8 mouse cellular contexts compared by ENCODE assay signal in the genomic region with DNA sequence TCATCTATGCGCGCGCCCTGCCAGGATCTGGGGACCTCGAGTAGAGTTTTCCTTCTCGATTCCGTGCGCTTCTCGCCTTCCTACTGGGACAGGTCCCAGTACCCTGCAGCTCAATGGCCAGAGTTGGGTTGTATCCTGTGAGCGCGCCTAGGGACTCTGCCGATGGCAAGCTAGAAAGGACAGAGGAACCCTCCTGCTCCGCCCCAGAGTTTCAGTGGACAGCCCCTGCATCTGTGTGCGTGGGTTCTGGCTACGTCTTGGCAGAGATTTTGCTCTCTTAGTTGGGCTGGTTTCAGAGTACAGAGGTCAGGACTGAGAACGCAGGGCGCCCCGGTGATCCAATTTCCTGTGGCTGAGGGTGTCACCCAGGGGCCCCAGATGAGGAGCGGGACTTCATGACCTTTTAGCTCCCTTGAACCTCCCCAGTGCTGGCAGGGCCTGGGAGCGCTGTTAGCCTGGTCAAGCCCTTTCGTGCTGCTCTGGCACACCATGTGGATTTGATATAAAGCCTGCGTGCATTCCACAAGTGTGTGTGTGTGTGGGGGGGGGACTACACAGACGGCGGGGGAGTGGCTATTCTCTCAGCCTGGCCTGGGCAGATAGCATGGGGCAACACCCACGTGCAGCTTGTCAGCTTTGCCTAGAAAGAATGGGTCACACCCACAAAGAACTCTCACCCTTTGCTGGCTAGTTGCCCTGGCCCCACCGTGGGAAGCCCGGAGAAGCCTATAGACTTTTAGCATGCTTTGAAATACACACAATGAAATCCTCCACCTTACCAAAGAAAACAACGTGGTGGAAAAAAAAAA.
DNase-seq lines count a peak whose midpoint lies in the region; ATAC-seq and TF ChIP-seq lines count a peak whose summit lies in the region.
"Not testable (repeated sequence)": the region's sequence is repeated elsewhere in the genome, so short reads cannot be mapped to it uniquely, and the experiment has no call there.

No protein-coding gene starts in this region.

- not testable (repeated sequence) for H3K36me3 ChIP-seq in heart, embryonic 11.5 days (ENCODE audit: control insufficient read depth, insufficient read depth, low read length); hindbrain, embryonic 14.5 days (replicated peaks; ENCODE audit: control insufficient read depth, insufficient read depth); liver, embryonic 15.5 days (replicated peaks); midbrain, embryonic 15.5 days (replicated peaks); stomach, postnatal 0 days (ENCODE audit: control insufficient read depth, insufficient read depth, low read length)

- H3K9me3 ChIP-seq in heart, embryonic 11.5 days (replicated peaks; ENCODE audit: control insufficient read depth, low read length); hindbrain, embryonic 14.5 days (ENCODE audit: control insufficient read depth, low read length); liver, embryonic 15.5 days (replicated peaks); midbrain, embryonic 15.5 days; stomach, postnatal 0 days (ENCODE audit: control insufficient read depth, low read length): not testable (repeated sequence)

- TF ChIP-seq EP300 in stomach, postnatal 0 days (optimal IDR thresholded peaks at IDR 0.05), result not testable (repeated sequence)

- peak overlapping the region; percentile 44 for H3K4me2 ChIP-seq in heart, embryonic 11.5 days
- H3K4me2 ChIP-seq in hindbrain, embryonic 14.5 days (replicated peaks); midbrain, embryonic 15.5 days: not testable (repeated sequence)
- peak overlapping the region; percentile 30; the same call in 1 of the 2 replicates for H3K4me2 ChIP-seq in liver, embryonic 15.5 days
- 0 out of 2 replicates have a peak overlapping the region, but pooled peaks have one; percentile 20 for H3K4me2 ChIP-seq in stomach, postnatal 0 days (replicated peaks; ENCODE audit: low read depth)

- not testable (repeated sequence) for H3K27ac ChIP-seq in embryonic fibroblast, embryonic 13.5 days (ENCODE audit: insufficient read depth, low read length); heart, embryonic 11.5 days (ENCODE audit: low read depth, low read length); hindbrain, embryonic 14.5 days; liver, embryonic 15.5 days (replicated peaks); midbrain, embryonic 15.5 days; stomach, postnatal 0 days (replicated peaks)

- peak overlapping the region; percentile 45 for H3K4me3 ChIP-seq in embryonic fibroblast, embryonic 13.5 days (ENCODE audit: insufficient read depth, low read length)
- peak overlapping the region; percentile 19; the same call in 1 of the 2 replicates for H3K4me3 ChIP-seq in heart, embryonic 11.5 days (ENCODE audit: low read depth, low read length)
- not testable (repeated sequence) for H3K4me3 ChIP-seq in hindbrain, embryonic 14.5 days (replicated peaks; ENCODE audit: low read length); liver, embryonic 15.5 days (replicated peaks); midbrain, embryonic 15.5 days
- 0 out of 2 replicates have a peak overlapping the region, but pooled peaks have one; percentile 12 for H3K4me3 ChIP-seq in stomach, postnatal 0 days (ENCODE audit: low read depth, low read length)

- not testable (repeated sequence) for H3K9ac ChIP-seq in heart, embryonic 11.5 days (ENCODE audit: low read depth, low read length); hindbrain, embryonic 14.5 days; liver, embryonic 15.5 days; midbrain, embryonic 15.5 days; stomach, postnatal 0 days (ENCODE audit: low read length)

- DNase-seq in adrenal gland, adult (ENCODE audit: inconsistent age in 2 of 2, low spot score in 1 of 2), result peak; percentile 14 to 52
- not testable (repeated sequence) for DNase-seq in hindbrain, embryonic 14.5 days (ENCODE audit: low spot score)
- DNase-seq in kidney, postnatal 10 days, result peak; percentile 58
- peak; percentile 41 for DNase-seq in stomach, postnatal 0 days (ENCODE audit: low spot score)

- not testable (repeated sequence) for H3K4me1 ChIP-seq in embryonic fibroblast, embryonic 13.5 days (ENCODE audit: control insufficient read depth, insufficient read depth, low read length); heart, embryonic 11.5 days (ENCODE audit: control insufficient read depth, insufficient read depth, low read length); hindbrain, embryonic 14.5 days (replicated peaks; ENCODE audit: control insufficient read depth, insufficient read depth, low read length); liver, embryonic 15.5 days (replicated peaks); midbrain, embryonic 15.5 days; stomach, postnatal 0 days (replicated peaks; ENCODE audit: control insufficient read depth, insufficient read depth)

- 5% methylated on average over 15 of the region's 27 CpGs for WGBS in heart, embryonic 11.5 days (ENCODE audit: insufficient replicate concordance)
- WGBS in hindbrain, embryonic 14.5 days, result 3% methylated on average over 15 of the region's 27 CpGs
- WGBS in liver, embryonic 15.5 days (ENCODE audit: insufficient replicate concordance), result 2% methylated on average over 18 of the region's 27 CpGs
- 8% methylated on average over 19 of the region's 27 CpGs for WGBS in midbrain, embryonic 15.5 days
- under 1% methylated on average over 13 of the region's 27 CpGs for WGBS in stomach, postnatal 0 days

- ATAC-seq in heart, embryonic 11.5 days (replicated peaks; ENCODE audit: insufficient number of reproducible peaks, low FRiP score, low TSS enrichment), result peak; percentile 89
- ATAC-seq in hindbrain, embryonic 14.5 days (ENCODE audit: low FRiP score), result peak; percentile 33; the same call in 1 of the 2 replicates
- peak; percentile 77 for ATAC-seq in liver, embryonic 15.5 days (ENCODE audit: insufficient read depth)
- ATAC-seq in midbrain, embryonic 15.5 days (replicated peaks), result peak; percentile 40
- ATAC-seq in stomach, postnatal 0 days (ENCODE audit: low FRiP score, low TSS enrichment), result peak; percentile 82

- H3K27me3 ChIP-seq in heart, embryonic 11.5 days (ENCODE audit: control insufficient read depth, insufficient read depth, low read length); hindbrain, embryonic 14.5 days (ENCODE audit: control insufficient read depth, insufficient read depth, low read length); liver, embryonic 15.5 days; midbrain, embryonic 15.5 days (replicated peaks); stomach, postnatal 0 days (ENCODE audit: control insufficient read depth, insufficient read depth, low read length): not testable (repeated sequence)

- not testable (repeated sequence) for TF ChIP-seq POLR2A in embryonic fibroblast, embryonic 13.5 days (IDR thresholded peaks at IDR 0.05; ENCODE audit: low read depth, low read length)

- TF ChIP-seq CTCF in embryonic fibroblast, embryonic 13.5 days (IDR thresholded peaks at IDR 0.05; ENCODE audit: borderline replicate concordance, insufficient read depth, low read length); stomach, postnatal 0 days (IDR thresholded peaks at IDR 0.05; ENCODE audit: low read depth): not testable (repeated sequence)

Comparison
In these comparisons a context has a peak if more than half of its experiments do, and no peak if none do; other contexts are left out.
1. ATAC-seq: peak in every context shown above with its lines; median percentile 89 in heart, embryonic 11.5 days; 82 in stomach, postnatal 0 days; 77 in liver, embryonic 15.5 days; 40 in midbrain, embryonic 15.5 days; 33 in hindbrain, embryonic 14.5 days.